Mouse (Mus musculus) adrenal gland, postnatal 36 days (tissue): ENCODE measurements at regions not wholly inside any gene's neighbourhood (a gene's known extent, or its start where the extent isn't known, plus 50 kb on each side); places are given as distances from the start of the nearest gene placed in this dataset.
A peak's percentile ranks its signal among the peaks of the same experiment; 100 is the strongest.
"Not testable (repeated sequence)": the region's sequence is repeated elsewhere in the genome, so short reads cannot be mapped to it uniquely, and the experiment has no call there.

ENCODE experiments used
- DNase-seq, 2 experiments: peaks; one replicate each; pipeline ENCODE4 v3.0.0; 2021; ENCODE audit warnings: mixed read lengths in 1 of 2

DNA sequence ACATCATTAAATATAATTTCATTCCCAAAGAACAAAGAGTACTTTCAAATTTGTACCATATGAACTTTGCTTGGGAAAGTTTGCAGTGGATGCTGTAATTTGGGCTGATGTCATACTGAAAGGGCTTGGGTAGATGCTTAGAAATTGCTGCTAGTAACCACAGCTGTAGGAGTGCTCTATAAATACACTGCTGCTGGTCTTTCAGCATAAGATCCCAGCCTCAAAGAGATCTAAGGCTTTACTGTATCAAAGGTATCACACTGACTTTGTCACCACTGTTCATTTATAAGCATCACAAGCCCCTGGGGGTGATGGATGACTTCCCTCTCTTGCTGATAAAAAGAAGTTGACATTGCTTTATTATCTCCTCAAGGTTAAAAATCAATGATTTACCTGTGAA lies 497.2 kb downstream of the Pla2g4a start:
- no peak for DNase-seq

DNA sequence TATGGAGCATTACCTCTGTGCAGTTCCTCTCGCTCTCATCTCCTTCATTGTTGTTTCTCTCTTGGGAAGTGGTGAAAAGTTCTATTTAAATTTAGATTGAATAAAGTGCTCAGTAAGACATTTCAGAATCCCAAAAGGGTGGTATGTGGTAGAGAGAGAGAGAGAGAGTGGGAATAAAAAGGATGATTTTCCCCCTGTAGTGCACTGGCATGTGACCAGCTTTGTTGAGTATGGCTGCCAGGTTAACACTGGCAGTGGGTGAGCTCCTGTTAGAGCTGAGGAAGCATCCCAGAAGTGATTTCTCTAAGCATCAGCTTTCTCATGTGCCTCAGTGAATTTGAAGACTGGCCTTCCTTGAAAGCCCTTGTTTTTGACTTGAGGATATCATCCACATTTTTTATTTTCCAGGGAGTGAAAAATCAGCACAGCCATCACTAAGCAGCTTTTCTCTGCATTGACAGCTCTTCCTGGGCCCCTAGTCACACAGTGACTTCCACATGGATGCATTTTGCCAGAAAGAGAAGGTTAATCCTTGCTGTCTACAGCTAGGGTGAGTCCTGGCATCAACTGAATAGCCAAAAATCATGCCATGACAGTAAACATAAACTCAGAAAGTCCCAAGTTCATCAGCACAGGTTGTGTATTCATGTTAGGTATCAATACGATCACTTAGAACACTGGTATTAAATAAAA lies 511.1 kb downstream of the Pla2g4a start:
- DNase-seq: no peak

GRCm38 (mm10) chr1:149448516-149448915 lies 512.6 kb downstream of the Pla2g4a start:
- no peak for DNase-seq

DNA sequence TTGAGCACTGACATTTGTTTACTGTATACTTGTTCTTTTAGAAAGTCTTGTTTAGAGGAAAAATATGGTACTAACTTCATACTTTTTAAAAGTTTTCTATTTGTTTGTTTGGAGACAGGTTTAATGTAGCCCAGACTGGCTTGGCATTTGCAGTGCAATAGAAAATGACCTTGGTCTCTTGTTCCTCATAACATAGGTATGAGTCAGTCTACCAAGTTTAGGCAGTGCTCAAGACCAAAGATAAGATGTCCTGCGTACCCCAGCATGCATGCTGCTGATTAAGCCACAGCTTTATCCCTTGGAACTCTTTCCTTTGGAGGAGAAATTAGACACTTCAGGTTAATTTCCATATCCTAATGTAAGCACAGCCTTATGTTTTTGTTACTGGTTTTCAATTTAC lies 550.1 kb downstream of the Pla2g4a start:
- peak; percentile 2 to 34 for DNase-seq

DNA sequence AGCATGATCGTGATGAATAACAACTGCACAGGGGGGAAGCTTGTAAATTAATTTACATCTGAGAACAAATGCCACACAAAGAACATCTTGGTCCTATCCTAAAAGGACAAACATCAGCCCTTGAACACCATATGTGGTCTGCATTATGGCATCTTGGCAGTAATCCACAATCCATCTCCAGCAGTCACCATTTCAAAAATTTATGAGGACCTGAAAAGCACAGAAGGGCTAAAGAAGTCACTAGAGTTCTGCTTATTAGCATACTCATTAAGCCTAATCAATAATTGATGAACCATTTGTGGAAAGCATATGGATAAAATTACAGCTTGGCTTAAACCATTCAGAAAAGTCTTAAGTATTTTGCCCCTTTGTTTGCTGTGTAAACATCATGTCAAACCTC lies 555.7 kb downstream of the Pla2g4a start:
- no peak for DNase-seq

- DNase-seq: peak in 1 of 2 experiments; percentile 0
These were observed 572.4 kb downstream of the Pla2g4a start for GRCm38 (mm10) chr1:149388706-149389105.

- DNase-seq: no peak
These were observed 609.7 kb downstream of the Pla2g4a start for GRCm38 (mm10) chr1:149351338-149351907.

DNA sequence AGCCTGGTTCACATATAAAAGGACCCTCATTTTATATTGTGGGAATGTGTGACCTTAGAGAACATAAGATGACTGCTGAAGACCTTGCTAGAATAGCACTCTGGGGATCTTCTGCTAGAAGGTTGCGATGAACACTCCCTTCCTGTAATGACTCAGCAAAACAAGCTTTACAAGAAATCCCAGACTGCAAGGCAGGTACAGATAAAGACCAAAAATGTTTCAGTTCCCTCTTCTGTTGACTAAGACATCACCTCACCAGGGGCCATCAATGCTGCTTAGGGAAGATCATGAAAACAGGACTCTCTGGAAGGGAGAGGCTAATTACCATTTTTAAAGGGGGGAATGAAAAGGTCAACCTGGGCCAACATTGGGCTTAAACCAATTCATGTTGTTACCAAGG lies 613.7 kb downstream of the Pla2g4a start:
- DNase-seq: no peak

DNA sequence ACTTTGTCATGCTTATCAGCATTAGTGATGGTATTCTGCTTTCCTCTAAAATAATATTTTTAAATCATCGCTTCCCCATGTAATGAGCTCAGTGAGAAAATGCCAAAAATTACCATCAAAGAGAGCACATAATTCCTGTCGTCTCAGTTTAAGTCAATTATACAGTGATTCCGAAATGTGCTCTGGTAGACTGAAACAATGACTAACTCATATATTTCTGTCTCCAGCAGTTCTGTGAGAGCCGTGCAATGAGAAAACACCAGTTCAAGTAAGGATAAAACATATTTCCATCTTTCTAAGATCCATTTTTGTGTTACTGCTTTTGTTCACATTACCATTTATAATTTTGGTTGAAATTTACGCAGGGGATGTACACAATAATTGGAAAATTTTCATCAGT lies 622.9 kb downstream of the Pla2g4a start:
- DNase-seq: no peak

DNA sequence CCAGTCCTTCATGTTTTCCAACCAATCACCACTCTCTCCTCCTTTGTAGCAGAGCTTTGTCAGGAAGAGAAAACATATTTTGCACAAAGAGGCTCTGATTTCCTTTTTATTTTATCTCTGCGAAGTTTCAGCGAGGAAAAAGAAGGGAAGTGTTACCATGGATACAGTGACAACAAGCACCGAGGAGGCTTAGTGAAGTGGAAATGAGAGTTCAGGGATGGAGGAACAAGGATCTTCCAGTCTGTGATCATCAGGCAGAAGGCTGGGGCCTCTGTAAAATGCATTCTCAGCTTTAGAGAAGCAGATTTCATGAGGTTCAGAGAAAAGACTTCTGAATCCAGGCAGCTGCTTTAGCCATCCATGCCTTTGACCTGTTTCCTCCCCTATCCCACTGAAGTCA lies 628.9 kb downstream of the Pla2g4a start:
- DNase-seq: no peak

GRCm38 (mm10) chr1:149327171-149327570 lies 633.9 kb downstream of the Pla2g4a start:
- no peak for DNase-seq

GRCm38 (mm10) chr1:149323095-149323494 lies 638.0 kb downstream of the Pla2g4a start:
- DNase-seq: no peak

GRCm38 (mm10) chr1:149289725-149290124 lies 671.4 kb downstream of the Pla2g4a start:
- no peak for DNase-seq

- no peak for DNase-seq
These were observed 686.2 kb downstream of the Pla2g4a start for GRCm38 (mm10) chr1:149274932-149275331.

DNA sequence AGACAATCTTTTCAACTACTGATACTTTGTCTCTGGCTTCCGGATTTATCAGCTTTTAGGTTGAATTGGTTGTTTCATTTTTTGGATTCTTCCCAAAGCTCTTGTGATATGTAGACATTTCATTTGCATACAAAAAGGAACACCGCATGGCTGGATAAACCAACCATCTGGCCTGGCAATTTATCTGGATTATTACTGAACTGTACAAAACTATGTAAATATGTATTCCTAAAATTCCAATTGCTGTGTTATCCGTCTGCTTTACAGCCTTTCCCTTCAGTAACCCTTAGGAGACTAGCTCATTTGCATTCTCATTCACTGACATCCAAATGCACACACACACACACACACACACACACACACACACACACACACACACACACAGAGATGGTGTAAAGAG lies 704.2 kb downstream of the Pla2g4a start:
- DNase-seq: no peak

- peak in 1 of 2 experiments; percentile 3 for DNase-seq
These were observed 706.9 kb downstream of the Pla2g4a start for GRCm38 (mm10) chr1:149254141-149254540.

GRCm38 (mm10) chr1:149238329-149239015 lies 722.6 kb downstream of the Pla2g4a start:
- no peak for DNase-seq

DNA sequence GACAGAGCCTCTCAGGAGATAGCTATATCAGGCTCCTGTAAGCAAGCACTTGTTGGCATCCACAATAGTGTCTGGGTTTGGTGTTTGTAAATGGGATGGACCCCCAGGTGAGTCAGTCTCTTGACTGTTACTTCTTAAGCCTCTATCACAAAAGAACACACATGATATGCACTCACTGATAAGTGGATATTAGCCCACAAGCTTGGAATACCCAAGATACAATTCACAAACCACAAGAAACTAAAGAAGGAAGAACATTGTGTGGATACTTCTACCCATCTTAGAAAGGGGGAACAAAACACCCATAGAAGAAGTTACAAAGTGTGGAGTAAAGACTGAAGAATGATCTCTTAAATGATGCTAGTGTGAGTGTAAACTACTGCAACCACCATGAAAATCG lies 733.9 kb downstream of the Pla2g4a start:
- DNase-seq: not testable (repeated sequence)

- no peak for DNase-seq
These were observed 734.7 kb downstream of the Pla2g4a start for GRCm38 (mm10) chr1:149226400-149226799.

DNA sequence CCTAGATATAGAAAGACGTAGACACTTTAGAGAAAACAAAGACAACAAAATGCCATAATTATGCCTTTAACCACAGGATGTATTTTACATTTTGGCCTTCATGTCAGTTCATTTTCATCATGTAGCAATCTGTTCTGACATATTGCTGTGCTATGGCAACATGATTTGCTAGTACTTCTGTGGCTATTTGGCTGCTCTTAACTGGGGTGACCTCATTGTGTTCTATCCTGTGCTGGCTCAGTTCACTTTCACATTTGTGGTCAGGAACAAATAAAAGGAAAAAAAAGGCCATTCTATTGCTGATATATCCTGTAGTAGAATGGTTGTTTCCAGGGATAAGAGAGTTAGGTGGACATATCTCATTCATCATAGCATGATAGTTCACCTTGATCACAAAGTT lies 758.5 kb downstream of the Pla2g4a start:
- DNase-seq: no peak

DNA sequence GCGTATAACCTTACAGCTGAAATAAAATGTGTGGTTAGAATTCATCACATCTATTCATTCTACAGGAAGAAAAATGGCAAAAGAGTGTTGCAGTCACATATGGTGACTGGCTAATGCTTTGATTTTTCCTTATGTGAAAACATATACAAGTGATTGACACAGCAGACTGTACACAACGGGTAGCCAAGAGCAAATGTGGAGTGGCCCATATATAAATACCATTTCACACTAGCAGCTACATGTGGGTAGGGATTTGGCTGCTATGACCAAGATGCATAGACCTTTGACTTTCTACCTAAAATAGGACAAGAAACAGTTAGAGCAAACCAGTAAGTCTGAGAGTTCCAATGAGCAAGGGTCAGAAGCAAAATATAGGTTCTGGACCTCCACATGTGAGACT lies 761.8 kb downstream of the Pla2g4a start:
- no peak for DNase-seq

DNA sequence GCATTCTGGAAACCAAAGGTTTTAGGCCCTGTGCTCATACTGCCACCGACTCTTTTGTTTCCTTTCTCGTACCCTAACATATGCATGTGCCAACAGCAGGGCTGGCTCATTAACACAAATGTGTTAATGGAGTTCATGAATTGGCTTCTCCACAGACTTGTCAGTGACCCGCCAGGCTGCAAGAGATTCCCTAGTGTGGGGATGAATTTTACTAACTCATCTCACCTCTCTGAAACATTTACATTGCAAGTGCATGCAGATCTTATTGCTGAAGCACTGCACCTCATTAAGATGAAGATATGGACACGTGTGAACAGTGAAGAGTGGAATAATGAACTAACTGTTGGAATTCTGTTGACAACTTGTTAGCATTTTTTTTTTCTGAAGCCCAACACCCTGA lies 762.2 kb downstream of the Pla2g4a start:
- DNase-seq: no peak
